Mouse (Mus musculus) gonadal fat pad, adult 2 months (tissue): ENCODE results near the gene Ccnjl. TPM values are rescaled to one million over a fixed set of nuclear protein-coding genes. Genes with fewer than 3 reads are reported as not detected.

Source experiments
- DNase-seq: peaks from one replicate; pipeline ENCODE4 v3.0.0-alpha.2; 2012; ENCODE audit warnings: low read depth
- polyA plus RNA-seq: library from polyadenylated mRNA; depleted of rRNA; stranded (reverse); fragments of >200 nt; gene quantifications from 2 replicates; pipeline ENCODE4 v1.2.3, GENCODE M21; 2012

Ccnjl gene
- polyA plus RNA-seq, 1 experiment: 2.7 TPM

DNA sequence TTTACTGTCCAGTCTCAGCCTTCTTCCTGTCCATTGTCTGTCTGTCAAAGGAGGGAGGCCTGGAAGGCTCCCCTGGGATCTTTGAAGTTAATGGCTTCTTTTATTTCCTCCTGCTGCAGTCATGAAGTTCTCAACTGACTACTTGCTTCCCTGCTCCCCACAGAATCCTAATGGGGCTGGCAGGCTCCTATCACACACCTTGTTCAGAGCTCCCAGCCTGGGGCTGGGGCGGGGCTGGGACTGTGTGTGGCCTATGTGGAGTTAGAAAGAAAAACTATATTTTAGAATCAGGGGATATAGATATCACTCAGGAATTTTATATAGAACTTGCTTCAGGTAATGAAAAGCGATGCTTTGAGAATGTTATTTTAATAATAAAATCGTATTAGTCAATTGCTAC, 8.1 kb upstream of the Ccnjl start:
- no peak for DNase-seq

- DNase-seq: no peak
Measured at GRCm38 (mm10) chr11:43528078-43528682, 404 bp upstream of the Ccnjl start.

- no peak for DNase-seq
Measured at GRCm38 (mm10) chr11:43530043-43530442, 1.5 kb downstream of the Ccnjl start.

GRCm38 (mm10) chr11:43531619-43532018, 3.0 kb downstream of the Ccnjl start:
- no peak for DNase-seq

DNA sequence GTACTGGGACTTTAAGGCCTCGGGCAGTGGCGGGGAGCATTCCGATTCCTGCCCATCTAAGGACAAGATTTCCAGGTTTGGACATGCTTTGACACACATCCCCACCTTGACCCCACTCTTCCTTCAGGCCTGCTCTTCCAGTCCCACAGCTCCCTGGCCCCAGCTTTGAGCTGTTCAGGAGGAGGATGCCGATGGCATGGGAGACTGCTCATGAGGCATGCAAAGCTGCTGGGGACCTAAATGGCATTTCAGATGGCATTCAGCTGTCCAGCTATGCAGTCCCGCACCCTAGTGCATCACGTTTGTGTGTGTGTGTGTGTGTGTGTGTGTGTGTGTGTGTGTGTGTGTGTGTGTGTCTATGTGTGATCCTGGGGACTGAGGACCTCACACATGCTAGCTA, 8.5 kb downstream of the Ccnjl start:
- no peak for DNase-seq

DNA sequence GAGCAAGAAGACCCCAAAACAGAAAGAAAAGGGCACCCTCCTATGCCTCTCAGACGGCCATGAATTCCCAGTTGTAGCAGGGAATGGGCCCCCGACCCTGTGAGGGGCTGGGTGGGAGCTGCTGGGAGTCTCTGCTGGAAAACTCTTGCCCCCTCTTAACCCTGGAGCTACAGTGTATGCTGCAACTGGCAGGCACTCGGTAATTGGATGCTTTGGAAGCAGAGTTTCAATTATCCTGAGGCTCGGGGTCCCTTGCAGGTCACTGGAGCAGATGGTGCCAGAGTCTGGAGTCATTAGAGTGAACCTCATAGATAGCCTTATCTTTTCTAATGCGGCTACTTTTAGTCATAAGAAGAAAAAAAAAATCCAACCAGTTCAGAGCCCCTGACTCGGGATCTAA, 11.3 kb downstream of the Ccnjl start:
- no peak for DNase-seq

GRCm38 (mm10) chr11:43543711-43544466, 15.3 kb downstream of the Ccnjl start:
- no peak for DNase-seq

GRCm38 (mm10) chr11:43544819-43545218, 16.2 kb downstream of the Ccnjl start:
- DNase-seq: no peak

- DNase-seq: no peak
Measured at GRCm38 (mm10) chr11:43545873-43546475, 17.4 kb downstream of the Ccnjl start.

GRCm38 (mm10) chr11:43546678-43547077, 18.1 kb downstream of the Ccnjl start:
- DNase-seq: no peak

DNA sequence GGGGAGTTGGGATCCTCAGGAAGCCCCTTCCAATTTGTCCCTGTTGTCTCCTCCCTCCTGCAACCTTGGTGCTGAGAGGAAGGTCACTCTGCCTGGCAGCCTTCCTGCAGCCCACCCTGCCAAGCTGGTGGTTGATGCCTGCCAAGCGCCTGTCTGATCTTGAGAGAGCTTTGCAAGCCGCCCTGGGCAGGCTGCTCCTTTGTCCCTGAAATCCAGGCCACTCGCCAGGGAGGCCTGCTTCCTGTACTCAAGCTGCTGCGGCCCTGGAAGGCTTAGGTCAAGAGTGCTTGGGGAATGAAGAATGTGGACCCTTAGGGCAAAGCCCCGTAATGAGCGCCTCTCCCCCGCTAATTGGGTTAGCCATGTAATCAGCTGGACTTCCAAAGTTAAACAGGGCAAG, 19.6 kb downstream of the Ccnjl start:
- no peak for DNase-seq

GRCm38 (mm10) chr11:43548657-43549435, 20.3 kb downstream of the Ccnjl start:
- no peak for DNase-seq

GRCm38 (mm10) chr11:43549701-43550100, 21.1 kb downstream of the Ccnjl start:
- no peak for DNase-seq

GRCm38 (mm10) chr11:43551756-43552155, 23.2 kb downstream of the Ccnjl start:
- no peak for DNase-seq

GRCm38 (mm10) chr11:43552675-43553074, 24.1 kb downstream of the Ccnjl start:
- DNase-seq: no peak

DNA sequence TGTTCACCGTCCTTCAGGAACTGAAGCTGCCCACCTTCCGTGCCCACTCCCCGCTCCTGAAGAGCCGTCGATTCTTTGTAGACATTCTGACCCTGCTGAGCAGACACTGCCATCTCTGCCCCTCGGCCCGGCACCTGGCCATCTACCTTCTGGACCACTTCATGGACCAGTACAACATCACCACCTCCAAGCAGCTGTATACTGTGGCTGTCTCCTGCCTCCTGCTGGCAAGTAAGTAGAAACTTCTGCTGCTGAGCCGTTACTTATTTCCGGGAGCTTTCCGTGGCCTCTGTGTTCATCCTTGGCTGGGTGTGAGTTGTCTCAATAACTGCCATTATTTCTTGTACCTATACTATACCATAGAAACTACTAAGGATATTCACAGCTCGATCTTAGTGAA, 28.0 kb downstream of the Ccnjl start:
- no peak for DNase-seq

DNA sequence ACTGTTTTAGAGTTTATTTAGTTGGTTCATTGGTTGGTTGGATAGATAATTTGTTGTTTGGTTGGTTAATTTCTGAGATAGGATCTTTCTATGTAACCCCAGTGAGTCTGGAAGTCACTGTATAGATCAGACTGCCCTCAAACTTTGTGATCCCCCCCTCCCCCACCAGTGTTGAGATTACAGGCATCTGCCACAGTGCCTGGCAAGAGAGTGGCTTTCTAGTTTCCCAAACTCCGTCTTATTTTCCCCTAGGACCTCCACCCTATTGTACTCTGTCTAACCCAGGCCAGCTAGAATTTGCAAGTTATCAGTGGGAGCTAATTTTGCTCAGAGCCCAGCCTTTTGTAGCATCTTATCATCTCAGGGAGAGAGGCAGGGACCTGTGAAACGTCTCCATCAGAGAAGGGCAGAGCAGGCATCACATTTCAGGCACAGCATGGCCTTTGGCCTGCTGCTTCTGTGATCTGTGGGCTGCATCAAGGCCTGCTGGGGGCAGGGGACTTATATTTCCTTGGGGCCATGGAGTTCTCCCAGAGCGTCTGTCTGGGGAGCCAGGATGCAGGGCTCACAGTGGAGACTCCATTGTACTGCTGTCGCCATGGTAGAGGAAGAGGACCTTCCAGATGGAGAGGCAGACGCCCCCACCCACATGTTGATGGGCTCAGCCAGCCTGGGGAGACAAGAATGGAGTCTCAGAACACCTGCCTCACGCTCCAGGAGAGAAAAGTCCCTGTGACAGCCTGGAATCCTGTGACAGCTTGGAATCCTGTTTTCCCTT, 31.1 kb downstream of the Ccnjl start:
- DNase-seq: no peak

DNA sequence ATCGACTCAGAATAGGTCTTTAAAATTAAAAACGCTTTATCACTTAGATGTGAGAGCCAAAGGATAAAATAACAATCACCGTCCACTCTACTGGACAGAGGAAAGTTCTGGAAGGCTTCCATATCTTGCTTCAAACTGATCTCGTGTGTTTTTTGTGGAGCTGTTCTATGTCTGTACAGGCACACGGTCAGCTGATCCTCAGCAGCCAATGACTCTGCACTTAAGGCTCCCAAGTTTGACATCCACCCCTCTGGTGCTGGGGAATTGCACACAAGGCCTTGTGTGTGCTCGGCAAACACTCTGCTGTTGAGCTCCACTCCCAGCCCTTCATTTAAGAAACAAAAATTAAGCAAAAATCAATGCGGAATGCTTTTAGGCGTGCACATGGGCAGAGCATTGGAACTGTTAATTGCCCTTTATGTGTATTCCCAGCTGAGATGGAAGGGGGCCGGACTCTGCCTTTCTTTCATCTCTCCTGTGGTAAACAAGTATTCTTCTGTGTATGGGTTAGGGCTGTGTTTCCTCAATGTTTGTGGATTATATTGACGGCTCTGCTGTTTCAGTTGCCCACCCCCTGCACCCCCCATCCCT, 35.2 kb downstream of the Ccnjl start:
- DNase-seq: no peak

DNA sequence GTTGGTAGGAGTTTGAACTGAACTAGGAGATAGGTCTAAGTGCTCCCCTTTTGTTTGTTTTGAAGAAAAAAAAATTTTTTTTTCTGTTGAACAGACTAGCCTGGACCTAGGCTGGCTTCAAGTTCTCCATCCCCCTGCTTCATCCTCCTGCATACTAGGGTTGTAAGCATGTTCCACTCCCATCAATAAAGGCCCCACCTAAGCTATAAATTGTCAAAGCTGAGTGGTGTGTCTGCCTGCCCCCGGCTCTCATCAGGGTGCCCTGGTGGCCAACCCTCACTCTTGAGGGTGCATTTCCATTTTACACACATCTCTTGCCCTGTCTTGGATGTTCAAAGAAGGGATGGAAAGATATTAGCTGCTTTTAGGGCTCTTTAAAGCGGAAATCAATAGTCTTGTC, 36.8 kb downstream of the Ccnjl start:
- no peak for DNase-seq

DNA sequence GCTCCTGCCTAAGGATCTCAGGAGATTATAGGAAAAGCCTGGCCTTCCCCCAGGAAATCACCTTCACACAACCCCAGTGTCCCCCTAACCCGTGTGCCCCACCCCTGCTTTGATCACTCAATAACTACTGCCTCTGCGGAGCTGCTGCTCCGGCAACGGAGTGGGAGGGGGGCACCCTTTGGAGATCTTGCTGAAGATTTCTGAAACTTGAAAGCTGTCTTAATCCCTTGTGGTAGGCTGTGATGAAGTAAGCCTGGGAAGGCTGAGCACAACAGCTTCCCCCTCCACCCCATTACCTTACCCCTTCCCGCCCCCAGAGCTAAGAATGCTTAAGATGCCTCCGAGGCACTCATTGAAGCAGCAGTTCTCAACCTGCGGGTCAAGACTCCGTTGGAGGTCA, 37.3 kb downstream of the Ccnjl start:
- no peak for DNase-seq

GRCm38 (mm10) chr11:43566696-43567095, 38.1 kb downstream of the Ccnjl start:
- no peak for DNase-seq
